ENCODE assay signal across 8 mouse cellular contexts in the genomic region with DNA sequence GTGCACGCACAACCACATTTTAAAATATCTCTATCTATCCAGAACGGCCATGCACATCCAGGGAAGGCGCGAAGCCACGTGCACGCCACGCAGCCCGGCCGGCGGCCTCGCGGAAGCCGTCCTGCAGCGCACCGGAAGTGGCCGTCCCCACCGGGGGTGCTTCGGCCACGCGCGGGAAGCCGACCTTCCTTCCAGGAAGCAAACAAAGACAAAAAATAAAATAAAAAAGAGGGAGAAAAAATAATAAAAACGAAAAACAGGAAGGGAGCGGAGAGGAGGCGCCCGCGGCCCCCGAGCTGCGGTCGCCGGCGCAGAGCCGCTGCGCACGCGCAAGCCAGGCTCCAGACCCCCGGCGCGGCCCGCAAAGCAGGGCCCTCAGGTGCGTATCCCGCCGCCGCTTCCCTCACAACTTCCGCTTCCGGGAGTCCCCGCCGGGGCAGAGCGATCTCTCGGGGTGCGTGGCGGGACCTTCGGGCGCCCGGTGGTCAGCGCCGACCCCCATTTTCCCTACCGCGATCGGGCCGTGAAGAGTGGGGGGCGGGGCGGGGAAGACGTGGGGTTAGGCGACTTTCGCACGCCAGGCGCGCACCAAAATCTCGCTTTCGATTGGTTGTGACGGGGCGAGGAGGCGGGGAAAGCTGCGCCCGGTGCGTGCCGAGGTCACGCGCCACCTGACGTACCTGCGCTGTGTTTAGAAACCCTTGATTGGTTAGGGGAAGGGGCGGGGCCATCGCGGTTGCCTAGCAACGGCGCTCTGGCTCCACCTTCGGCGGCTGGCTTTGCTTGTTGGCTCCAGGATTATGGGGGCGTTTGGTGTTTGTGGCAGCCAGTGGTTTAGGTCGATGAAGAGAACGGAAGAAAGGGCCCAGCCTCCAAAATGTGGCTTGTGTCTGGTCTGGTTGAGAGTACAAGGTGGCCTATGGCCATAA. TPM values are rescaled to one million over a fixed set of nuclear protein-coding genes. Genes with fewer than 3 reads are reported as not detected.
DNase-seq lines count a peak whose midpoint lies in the region; ATAC-seq and TF ChIP-seq lines count a peak whose summit lies in the region.

A gene (plus strand): TSS at position 140 of the 929 bp plus-strand sequence.

- peak within 1 kb of the TSS; percentile 68 for H3K4me3 ChIP-seq in heart, embryonic 15.5 days
- peak within 1 kb of the TSS; percentile 73 to 94 for H3K4me3 ChIP-seq in liver, embryonic 14.5 days (ENCODE audit: insufficient read depth in 1 of 2, low read depth in 2 of 2, low read length in 2 of 2)
- peak within 1 kb of the TSS; percentile 76 for H3K4me3 ChIP-seq in neural tube, embryonic 11.5 days (ENCODE audit: low read depth, low read length)
- H3K4me3 ChIP-seq in stomach, postnatal 0 days (ENCODE audit: low read depth, low read length): peak within 1 kb of the TSS; percentile 80

- under 1% methylated on average over 92 of the region's 92 CpGs for WGBS in heart, embryonic 15.5 days
- WGBS in liver, embryonic 14.5 days (ENCODE audit: insufficient replicate concordance): under 1% methylated on average over 91 of the region's 92 CpGs
- WGBS in neural tube, embryonic 11.5 days: under 1% methylated on average over 91 of the region's 92 CpGs
- under 1% methylated on average over 88 of the region's 92 CpGs for WGBS in stomach, postnatal 0 days

- peak within 1 kb of the TSS; percentile 81 for H3K4me2 ChIP-seq in heart, embryonic 15.5 days
- peak within 1 kb of the TSS; percentile 97 for H3K4me2 ChIP-seq in liver, embryonic 14.5 days (ENCODE audit: low read depth)
- peak within 1 kb of the TSS; percentile 69 for H3K4me2 ChIP-seq in neural tube, embryonic 11.5 days (ENCODE audit: low read depth)
- peak within 1 kb of the TSS; percentile 64 for H3K4me2 ChIP-seq in stomach, postnatal 0 days (replicated peaks; ENCODE audit: low read depth)

- TF ChIP-seq EP300 in liver, embryonic 14.5 days (IDR thresholded peaks at IDR 0.05; ENCODE audit: low read depth): no peak
- peak; percentile 51 for TF ChIP-seq EP300 in stomach, postnatal 0 days (optimal IDR thresholded peaks at IDR 0.05)

- peak; percentile 85 for ATAC-seq in CD4-positive, CD25-positive, alpha-beta regulatory T cell, adult 4 months
- peak; percentile 95 for ATAC-seq in heart, embryonic 15.5 days (replicated peaks; ENCODE audit: insufficient number of reproducible peaks, insufficient read depth, low FRiP score, low read depth)
- peak; percentile 95 for ATAC-seq in liver, embryonic 14.5 days (ENCODE audit: insufficient read depth)
- peak; percentile 92 for ATAC-seq in neural tube, embryonic 11.5 days (ENCODE audit: insufficient read depth, low FRiP score, low TSS enrichment)
- peak; percentile 96 for ATAC-seq in stomach, postnatal 0 days (ENCODE audit: low FRiP score, low TSS enrichment)

- no peaks in the 10 kb centered on the region for H3K36me3 ChIP-seq in heart, embryonic 15.5 days
- no peaks in the 10 kb centered on the region for H3K36me3 ChIP-seq in liver, embryonic 14.5 days (replicated peaks; ENCODE audit: control insufficient read depth, insufficient read depth, low read depth)
- H3K36me3 ChIP-seq in neural tube, embryonic 11.5 days (ENCODE audit: control insufficient read depth, insufficient read depth, low read length): no peaks in the 10 kb centered on the region
- H3K36me3 ChIP-seq in stomach, postnatal 0 days (ENCODE audit: control insufficient read depth, insufficient read depth, low read length): no peaks in the 10 kb centered on the region

- peak within 1 kb of the TSS; percentile 77 for H3K9ac ChIP-seq in heart, embryonic 15.5 days
- H3K9ac ChIP-seq in liver, embryonic 14.5 days (replicated peaks): peak within 1 kb of the TSS; percentile 88
- H3K9ac ChIP-seq in neural tube, embryonic 11.5 days (ENCODE audit: low read length): peak within 1 kb of the TSS; percentile 92
- peak within 1 kb of the TSS; percentile 87 for H3K9ac ChIP-seq in stomach, postnatal 0 days (ENCODE audit: low read length)

- H3K9me3 ChIP-seq in heart, embryonic 15.5 days (replicated peaks): no peaks in the 10 kb centered on the region
- no peaks in the 10 kb centered on the region for H3K9me3 ChIP-seq in liver, embryonic 14.5 days (ENCODE audit: control insufficient read depth, low read length)
- no peaks in the 10 kb centered on the region for H3K9me3 ChIP-seq in neural tube, embryonic 11.5 days (ENCODE audit: control insufficient read depth, low read length)
- no peaks in the 10 kb centered on the region for H3K9me3 ChIP-seq in stomach, postnatal 0 days (ENCODE audit: control insufficient read depth, low read length)

- TF ChIP-seq CTCF in liver, embryonic 14.5 days (IDR thresholded peaks at IDR 0.05; ENCODE audit: low read depth): peak; percentile 28; the same call in 1 of the 2 replicates
- TF ChIP-seq CTCF in stomach, postnatal 0 days (IDR thresholded peaks at IDR 0.05; ENCODE audit: low read depth): peak; percentile 33; the same call in 1 of the 2 replicates

- H3K4me1 ChIP-seq in heart, embryonic 15.5 days (replicated peaks): peaks cover 17% of the 10 kb centered on the region
- peaks cover 16 to 18% of the 10 kb centered on the region in 2 experiments for H3K4me1 ChIP-seq in liver, embryonic 14.5 days (replicated peaks; ENCODE audit: control insufficient read depth in 2 of 2, insufficient read depth in 2 of 2, low read length in 1 of 2)
- H3K4me1 ChIP-seq in neural tube, embryonic 11.5 days (ENCODE audit: control insufficient read depth, insufficient read depth, low read length): peaks cover 12% of the 10 kb centered on the region
- peaks cover 6% of the 10 kb centered on the region; the same call in 1 of the 2 replicates for H3K4me1 ChIP-seq in stomach, postnatal 0 days (replicated peaks; ENCODE audit: control insufficient read depth, insufficient read depth)

- peak; percentile 93 for DNase-seq in c-Kit-negative CD71-positive TER-119-positive erythroid progenitor cells, embryonic 14.5 days (ENCODE audit: low read depth, low spot score)
- DNase-seq in fibroblast of lung, adult 2 months (ENCODE audit: low read depth): peak; percentile 97
- DNase-seq in kidney, postnatal 25 days: peak; percentile 99
- peak; percentile 94 to 95 (median 95) for DNase-seq in liver, embryonic 14.5 days (ENCODE audit: low read depth in 3 of 3, low spot score in 3 of 3)
- DNase-seq in neural tube, embryonic 11.5 days (ENCODE audit: low spot score): peak; percentile 99
- peak; percentile 99 for DNase-seq in stomach, postnatal 0 days (ENCODE audit: low spot score)

- H3K27me3 ChIP-seq in heart, embryonic 15.5 days: no peaks in the 10 kb centered on the region
- no peaks in the 10 kb centered on the region for H3K27me3 ChIP-seq in liver, embryonic 14.5 days (ENCODE audit: control insufficient read depth, insufficient read depth, low read length)
- H3K27me3 ChIP-seq in neural tube, embryonic 11.5 days (ENCODE audit: control insufficient read depth, insufficient read depth, low read length): no peaks in the 10 kb centered on the region
- H3K27me3 ChIP-seq in stomach, postnatal 0 days (ENCODE audit: control insufficient read depth, insufficient read depth, low read length): no peaks in the 10 kb centered on the region

- peak within 1 kb of the TSS; percentile 91 for H3K27ac ChIP-seq in heart, embryonic 15.5 days
- H3K27ac ChIP-seq in liver, embryonic 14.5 days: peak within 1 kb of the TSS; percentile 75
- peak within 1 kb of the TSS; percentile 90 for H3K27ac ChIP-seq in neural tube, embryonic 11.5 days (ENCODE audit: low read depth, low read length)
- peak within 1 kb of the TSS; percentile 95 for H3K27ac ChIP-seq in stomach, postnatal 0 days (replicated peaks)

RNA-seq across cellular contexts. Expression of the gene that starts here (rescaled TPM):
- polyA plus RNA-seq in CD4-positive, CD25-positive, alpha-beta regulatory T cell, adult 4 months (2017; shearing (Covaris generic)): 1 to 10 TPM; 6.4 to 6.7 TPM
- polyA plus RNA-seq in heart, embryonic 15.5 days (2015; fragmentation: Nextera tagmentation; extraction: Ambion mirVana): 5.1 and 6.3 TPM in 2 replicates
- polyA plus RNA-seq in liver, embryonic 14.5 days (2012; rRNA removed): 2.0 TPM in 2 replicates
- polyA plus RNA-seq in liver, embryonic 14.5 days (2014; fragmentation: Nextera tagmentation; extraction: Ambion mirVana): 1.1 and 1.2 TPM in 2 replicates
- polyA plus RNA-seq in neural tube, embryonic 11.5 days (2014; fragmentation: Nextera tagmentation; extraction: Ambion mirVana): 6.9 and 8.6 TPM in 2 replicates
- 3.2 and 3.7 TPM in 2 replicates for polyA plus RNA-seq in stomach, postnatal 0 days (2015; fragmentation: Nextera tagmentation; extraction: Ambion mirVana)

Comparison
In these comparisons a context has a peak if more than half of its experiments do, and no peak if none do; other contexts are left out.
1. Peak in every context shown above with its lines: DNase-seq, ATAC-seq, H3K4me3 ChIP-seq and H3K27ac ChIP-seq.